Mouse (Mus musculus) c-Kit-positive CD71-negative TER-119-negative erythroid progenitor cells, embryonic 14.5 days (primary cell): ENCODE measurements at regions not wholly inside any gene's neighbourhood (a gene's known extent, or its start where the extent isn't known, plus 50 kb on each side); places are given as distances from the start of the nearest gene placed in this dataset.

Experiments used
- DNase-seq: peaks from one replicate; pipeline ENCODE4 v3.0.0-alpha.2; 2013; ENCODE audit warnings: low read depth

DNA sequence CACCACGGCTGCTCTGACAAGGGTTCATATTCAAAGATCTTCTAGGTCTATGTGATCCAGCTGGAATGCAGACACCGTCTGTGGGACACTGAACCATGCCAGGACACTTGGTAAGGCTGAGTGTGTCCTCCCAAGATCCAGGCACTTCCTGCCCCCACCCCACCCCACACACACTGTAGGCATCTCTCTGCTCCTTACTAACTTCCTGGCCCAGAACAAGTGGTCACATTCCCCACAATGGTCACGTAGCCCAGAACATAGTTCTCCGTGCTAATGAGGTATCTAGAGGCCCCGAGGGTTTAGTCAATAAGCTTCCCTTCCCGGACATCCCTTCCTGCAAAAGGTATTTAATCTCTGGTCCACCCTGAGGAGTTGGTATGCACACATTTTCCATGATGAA is 54.5 kb upstream of the Cav2 start:
- DNase-seq, result no peak
